Mouse (Mus musculus): ENCODE results near the gene Tecpr1.
A peak's percentile ranks its signal among the peaks of the same experiment; 100 is the strongest.

Gene Tecpr1

DNA sequence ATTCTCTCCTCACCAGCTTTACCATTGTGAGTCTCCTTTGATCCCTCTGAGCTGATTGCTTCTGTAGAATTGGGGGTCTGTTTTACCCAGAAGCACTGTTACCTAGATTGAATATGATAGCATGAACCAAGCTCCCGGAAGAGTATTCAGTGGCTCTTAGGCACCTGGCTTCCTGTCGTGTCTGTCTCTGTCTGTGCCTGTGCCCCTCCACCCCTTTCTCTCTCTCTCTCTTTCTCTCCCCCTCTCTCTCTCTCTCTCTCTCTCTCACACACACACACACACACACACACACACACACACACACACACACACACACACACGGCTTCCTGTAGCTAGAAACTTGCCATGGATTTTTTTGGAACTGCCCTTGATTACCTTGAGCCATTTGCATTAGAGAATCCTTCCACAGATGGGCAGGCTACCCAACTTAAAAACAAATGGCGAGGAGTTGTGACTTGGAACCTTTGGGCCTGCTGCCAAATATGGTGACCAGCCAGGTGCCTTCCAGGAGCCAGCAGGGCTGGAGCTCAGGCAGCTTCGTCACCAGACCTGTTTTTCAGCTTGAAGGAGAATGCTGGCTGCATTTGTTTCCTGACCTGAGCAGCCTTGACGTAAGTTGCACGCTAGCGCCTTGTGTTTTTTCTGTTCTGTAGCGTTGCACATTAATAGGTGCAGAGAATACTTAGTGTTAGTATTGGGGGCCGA, 60.5 kb downstream of the Tecpr1 start:
- DNase-seq: no peak

DNA sequence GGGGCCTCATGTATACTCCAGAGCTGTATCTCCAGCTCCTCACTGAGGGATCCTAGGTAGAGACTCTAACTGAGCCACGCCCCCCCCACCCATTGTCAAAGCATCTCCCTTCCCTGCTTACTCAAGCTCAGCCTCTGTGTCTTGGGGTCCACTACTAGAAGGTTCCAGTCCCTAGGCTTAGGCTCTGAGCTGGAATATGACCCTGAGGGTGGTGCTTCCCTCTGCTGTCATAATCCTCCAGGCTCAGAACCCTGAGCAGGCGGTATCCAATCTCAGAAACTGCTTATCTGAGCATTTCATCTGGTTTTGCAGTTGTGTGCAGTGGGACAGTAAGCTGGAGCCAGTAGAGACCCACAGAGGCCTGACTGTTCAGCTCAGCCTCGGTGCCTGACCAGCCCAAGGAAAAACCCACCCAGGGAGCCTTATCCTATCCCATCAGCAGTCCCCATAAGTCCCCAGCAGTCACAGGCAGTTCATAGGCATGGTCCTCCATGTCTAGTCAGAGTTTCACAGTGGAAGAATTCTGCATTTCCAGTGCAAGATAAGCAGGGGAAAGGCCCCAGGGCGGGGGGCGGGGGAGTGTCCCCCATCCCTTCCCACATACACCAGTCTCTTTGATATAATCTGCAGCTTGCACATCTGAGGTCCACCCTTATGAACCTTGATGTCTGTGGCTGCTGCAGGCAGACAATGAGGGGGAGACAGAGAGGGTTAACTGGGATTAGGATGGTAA, 61.2 kb downstream of the Tecpr1 start:
- DNase-seq: no peak

DNA sequence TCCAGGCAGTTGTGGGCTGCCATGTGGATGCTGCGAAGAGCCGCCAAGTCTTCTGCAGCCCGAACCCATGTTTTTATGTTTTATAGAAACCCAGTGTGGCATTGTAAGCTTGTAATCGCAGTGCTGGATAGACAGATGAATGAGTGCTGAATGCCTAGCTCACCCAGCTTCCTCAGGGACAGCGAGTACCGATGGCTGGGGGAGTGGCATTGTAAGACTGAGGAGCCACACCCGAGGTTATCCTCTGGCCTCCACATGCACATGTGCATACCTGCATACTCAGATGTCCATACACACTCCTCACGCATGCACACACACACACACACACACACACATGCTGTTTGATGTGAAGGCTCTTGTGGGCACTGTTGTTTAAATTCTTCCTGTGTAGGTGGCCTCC, 64.3 kb downstream of the Tecpr1 start:
- no peak for DNase-seq

DNA sequence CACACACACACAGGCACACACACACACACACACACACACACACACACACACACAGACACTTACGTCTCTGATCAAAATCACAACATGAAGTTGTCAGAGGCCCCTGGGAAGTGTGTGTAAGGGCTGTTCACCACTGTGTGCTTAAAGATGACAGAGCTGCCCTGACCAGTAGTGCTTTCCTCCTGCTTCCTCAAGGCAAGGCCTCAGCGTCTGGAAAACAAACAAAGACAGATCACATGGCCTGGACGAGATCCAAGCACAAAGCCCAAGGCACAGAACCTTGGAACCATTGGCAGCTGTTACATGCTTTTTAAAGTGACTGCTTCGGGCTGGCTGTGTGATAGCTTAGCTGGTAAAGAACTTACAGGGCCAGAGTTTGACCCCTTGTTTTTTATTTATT, 64.8 kb downstream of the Tecpr1 start:
- DNase-seq: no peak

DNA sequence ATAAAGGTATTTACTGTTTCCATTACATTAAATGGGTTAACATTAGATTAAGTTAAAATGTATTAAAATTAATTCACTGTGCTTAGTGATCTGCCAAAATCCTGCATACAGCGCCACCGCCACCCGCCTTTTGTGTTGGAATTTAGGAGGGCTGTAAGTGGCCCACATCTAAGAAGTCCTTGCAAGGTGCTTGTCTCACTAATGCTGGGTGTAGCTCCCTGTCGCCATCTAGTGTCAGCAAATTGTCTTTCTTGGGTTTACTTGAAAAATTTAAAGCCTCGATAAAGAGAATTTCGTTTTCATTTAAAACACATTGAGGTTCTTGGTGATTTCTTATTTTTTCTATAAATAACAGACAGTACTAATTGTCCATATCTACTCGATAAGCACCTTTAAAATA, 68.9 kb downstream of the Tecpr1 start:
- DNase-seq: peak in 1 of 2 experiments; percentile 24

DNA sequence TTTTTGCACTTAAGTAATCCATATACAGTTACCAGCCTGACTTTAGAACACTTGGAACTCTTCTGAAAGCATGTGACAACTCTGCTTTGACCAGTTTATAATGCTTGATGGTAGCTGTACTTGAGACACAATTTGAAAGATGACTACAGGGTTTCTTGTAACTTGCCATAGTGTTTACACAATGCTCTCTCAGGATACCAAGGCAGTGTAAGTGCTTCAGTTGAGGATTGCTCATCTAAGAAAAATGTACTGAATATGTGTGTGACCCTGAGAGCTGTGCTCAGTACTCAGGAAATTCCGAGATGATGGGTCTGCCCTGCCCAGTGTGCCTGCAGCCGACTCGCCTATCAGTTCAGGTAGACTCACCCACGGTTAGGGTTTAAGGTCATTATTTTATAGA, 72.1 kb downstream of the Tecpr1 start:
- no peak for DNase-seq

DNA sequence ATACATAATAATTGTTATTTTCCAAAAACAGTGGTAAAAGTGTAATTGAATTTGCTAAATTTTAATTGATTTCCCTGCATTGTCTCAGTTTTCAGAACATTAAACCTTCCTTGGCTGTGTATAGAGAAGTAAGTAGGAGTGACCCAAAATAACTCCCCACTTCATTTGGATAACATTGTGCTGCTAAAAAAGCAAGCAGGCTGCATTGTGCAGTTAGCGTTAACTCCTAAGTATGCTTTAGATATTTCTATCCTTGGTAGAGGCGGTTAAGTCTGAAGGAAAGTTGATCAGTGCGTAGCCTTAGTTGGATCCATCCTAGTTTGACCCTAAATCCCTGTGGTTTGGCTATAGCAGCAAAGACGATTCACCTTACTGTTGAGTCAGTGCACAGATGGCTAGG, 73.9 kb downstream of the Tecpr1 start:
- DNase-seq: no peak

DNA sequence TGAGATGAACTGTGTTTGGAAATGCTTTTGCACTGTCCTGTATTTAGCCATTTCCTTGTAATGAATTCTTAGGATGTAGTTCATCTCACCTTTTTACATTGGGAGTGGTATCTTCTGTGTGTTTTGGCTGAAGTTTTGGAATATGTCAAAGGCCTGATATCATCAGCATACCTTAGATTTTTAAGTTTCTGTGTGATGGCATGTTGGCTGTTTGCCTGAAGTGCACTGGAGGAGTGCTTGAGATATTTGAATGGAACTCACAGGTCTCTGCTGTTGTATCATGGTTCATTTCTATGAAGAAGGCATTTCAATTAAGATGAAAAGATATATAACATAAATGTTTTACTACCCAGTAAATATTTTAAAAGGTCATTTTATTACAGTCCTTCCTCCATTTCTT, 76.5 kb downstream of the Tecpr1 start:
- no peak for DNase-seq
